Mouse (Mus musculus): ENCODE results near the gene Naa25.
A peak's percentile ranks its signal among the peaks of the same experiment; 100 is the strongest.

Naa25 gene

DNA sequence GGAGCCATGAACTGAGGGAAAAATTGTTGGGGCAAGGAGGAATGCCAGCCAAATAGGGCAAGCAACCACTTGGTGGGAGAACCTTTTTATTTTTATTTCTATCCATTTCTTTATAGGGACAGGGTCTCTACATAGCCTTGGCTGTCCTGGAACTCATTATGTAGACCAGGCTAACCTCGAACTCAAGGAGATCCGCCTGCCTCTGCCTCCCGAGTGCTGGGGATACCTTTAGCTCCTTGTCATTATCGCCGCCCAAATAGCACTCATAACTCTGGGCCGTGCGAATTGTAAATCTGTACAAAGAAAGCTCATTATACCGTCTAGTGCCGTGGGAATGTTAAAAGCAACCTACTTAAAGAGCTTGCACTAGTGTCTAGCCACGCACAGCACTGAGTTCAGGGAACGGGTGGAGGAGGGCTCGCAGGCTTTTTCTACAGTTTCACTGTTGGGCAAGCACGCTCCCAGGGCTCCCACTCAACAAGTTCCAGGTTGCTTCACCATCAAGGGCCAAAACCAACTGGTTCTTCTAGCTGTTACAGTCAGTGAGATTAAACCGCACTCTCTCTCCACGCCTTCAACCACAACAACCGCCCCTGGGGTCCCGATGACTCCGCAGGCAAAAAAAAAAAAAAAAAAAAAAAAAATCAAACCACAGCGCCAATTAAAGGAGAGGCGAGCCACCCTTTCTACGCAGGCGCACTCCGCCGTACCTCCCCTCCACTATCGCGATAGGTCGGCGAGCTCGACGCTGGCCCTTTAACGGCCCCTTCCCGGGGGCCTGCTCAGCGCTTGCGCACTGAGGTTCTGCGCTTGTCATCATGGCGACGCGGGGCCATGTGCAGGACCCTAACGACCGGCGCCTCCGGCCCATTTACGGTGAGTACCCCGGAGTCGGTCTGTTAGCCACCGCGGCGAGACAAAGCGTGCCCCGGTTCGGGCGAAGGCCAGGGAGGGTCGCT, at the start of gene Naa25:
TSS of gene Naa25 (plus strand) at position 750 of the 959 bp plus-strand sequence.
- peak; percentile 97 for DNase-seq

DNA sequence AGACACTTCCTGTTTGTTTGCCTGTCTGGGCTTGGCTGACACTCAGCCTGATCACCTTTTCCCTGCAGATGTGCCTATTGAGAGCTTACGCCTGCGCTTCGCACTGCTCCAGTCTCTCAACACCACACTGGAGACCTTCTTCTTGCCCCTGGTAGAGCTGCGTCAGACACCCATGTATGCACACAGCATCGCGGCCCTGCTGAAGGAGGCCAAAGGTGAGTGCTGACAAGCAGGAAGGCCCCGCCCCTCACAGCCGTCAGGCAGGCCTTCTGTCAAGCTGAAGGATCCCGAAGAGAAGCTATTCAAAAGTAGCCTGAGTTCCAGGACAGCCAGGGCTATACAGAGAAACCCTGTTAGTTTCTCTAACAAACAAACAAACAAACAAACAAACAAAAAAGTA, 38.5 kb upstream of the Naa25 start:
- DNase-seq, result no peak

DNA sequence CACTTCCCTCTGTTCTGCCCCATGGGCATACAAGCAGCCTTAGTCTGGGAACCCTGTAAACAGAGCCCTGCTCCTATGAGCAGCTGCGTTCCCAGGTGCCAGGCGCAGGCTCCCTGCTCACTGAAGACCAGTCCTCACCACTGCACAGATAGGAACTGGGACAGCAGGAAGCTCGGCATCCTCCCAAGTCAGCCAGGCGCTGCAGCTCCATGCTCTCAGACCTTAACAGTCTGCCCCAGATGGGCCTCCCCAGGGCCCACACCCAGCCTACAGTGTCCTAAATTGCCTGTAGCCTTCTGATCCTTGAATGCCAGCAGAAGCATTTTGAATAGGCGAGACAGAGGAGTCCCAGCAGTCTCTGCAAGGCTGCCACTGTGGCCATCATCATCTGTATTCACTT, 36.0 kb upstream of the Naa25 start:
- no peak for DNase-seq

DNA sequence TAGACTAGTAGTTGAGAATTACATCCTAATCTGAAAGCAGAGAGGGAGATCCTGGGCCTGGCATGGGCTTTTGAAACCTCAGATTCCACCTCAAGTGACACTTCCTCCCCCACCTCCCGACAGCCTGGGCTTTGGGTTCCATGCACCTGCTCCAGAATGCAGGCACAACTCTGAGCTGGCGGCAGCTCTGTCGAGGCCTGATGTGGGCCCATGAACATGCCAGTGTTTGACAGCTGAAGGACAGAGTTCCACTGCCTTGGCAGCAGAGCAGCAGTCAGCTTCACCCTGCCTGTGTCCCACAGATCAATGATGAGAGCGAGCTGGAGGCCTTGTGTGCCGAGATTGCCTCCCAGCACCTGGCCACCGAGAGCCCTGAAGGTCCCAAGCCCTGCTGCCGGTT, 34.3 kb upstream of the Naa25 start:
- DNase-seq, result no peak

DNA sequence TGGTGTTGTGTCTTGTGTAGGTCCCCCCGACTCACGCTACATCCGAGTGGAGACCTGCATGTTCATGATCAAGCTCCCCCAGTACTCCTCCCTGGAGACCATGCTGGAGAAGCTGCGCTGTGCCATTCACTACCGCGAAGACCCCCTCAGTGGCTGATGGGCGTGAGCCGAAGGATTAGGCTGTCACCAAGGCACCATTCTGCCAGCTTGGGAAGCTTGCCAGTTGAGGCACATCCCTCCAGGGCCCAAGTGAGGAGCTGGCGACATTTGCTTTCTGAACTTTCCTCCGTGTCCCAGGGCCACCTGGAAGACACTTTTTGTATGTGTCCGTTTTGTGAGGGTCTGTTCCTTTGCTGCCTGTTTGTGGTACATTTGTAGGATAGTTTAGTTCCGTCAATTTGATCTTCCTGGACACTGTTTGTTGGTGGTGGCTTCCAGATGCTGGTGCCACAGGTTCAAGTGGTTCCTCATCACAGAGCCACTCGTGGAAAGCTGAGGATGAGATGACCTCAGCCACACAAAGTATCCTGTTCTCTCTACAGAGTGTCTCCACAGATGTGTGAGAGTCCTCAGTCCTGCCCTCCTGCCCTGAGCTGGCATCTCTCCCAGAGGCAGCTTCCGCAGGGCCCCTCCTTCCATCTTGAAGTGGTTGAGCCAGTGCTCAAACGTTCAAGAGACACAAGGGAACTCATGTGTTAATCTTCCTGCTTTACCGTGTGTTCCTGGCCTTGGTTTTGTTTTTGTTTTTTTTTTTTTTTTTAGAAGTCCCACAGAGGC, 31.1 kb upstream of the Naa25 start:
- no peak for DNase-seq

DNA sequence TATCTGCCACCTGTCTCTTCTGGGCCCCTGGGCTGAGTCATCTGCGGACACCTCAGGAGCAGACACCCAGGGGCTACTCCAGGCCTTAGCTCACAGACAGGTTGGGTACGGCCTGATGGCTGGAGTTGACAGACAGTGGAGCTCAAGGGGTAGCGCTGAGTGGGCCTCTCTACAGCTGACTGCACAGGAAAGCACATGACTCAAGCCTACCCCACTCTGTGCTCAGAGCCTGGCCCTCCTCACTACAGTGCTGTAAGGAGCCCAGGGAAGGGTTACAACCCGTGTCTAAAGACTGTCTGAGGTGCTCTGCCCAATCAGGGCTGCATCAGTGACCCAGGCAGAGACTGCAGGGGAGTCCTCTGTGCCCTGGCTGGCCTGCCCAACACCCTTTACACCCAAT, 30.5 kb upstream of the Naa25 start:
- DNase-seq, result no peak

DNA sequence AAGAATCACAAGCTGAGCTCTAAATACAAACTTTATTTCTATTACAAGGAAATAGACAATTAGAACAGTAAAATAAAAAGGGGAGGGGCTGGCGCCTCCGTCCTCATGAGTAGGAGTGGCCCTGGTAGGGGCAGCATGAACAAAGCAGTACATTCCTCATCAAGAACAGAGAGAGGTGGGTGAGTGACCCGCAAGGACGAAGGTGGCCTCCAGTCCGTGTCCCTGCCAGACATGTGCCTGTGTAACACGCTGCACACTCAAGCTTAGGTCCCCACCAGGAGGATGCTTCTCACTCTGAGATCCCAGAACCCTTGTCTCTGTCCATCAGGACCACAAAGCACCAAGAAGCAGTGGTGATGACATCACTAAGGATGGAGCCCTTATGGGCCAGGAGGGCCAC, 26.0 kb upstream of the Naa25 start:
- DNase-seq, result no peak

DNA sequence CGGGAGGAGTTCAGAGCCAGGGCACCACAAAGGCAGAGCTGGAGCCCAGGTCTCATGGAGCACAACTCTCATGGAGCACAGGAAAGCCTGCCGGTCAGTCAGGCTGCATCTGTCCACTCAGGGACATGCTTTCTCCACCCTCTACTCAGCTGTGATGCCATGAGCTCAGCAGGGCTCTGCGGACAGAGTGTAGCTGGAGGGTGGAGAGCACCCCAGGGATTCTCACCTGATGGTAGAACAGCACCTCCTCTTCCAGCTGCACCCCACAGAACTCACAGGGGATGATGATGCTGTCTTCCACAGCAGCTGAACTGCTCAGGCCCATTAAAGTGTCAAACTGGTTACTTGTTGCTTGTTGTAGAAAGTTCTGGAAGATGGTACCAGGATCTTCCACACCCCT, 22.9 kb upstream of the Naa25 start:
- DNase-seq, result no peak

DNA sequence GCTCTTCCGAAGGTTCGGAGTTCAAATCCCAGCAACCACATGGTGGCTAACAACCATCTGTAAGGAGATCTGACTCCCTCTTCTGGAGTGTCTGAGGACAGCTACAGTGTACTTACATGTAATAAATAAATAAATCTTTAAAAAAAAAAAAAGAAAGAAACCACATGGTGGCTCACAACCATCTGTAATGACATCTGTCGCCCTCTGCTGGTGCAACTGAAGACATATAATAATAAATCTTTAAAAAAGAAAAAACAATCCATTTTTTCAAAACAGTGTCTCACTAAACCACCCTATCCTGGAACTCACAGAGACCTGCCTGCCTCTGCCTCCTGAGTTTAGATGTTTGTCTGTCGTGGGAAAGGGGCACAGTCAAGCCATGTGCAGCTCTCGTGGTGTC, 20.8 kb upstream of the Naa25 start:
- DNase-seq, result peak; percentile 44

DNA sequence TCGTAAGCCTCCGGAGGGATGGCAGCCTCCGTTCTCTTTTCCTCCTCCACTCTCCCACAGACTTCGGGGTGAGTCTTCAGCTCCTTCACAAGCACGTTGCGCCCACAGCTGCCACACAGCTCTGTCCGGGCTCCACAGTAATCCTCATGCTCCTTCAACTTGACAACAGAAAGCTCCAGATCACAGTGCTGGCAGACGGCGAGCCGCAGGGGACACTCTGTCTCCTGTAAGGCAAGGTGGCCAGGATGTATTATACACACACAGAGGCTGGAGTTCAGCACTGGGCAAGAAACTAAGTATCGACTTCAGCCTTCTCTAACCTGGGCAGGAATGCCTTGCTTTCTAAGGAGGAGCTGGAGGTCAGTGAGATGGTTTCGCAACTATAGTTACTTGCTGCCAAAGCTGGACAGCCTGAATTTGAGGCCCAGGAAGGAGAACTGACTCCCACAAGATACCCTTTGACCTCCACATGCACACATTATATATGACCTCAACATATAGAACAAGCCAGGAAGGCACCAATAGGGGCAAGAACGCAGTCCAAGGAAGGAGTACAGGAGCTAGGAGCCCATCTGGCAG, 19.0 kb upstream of the Naa25 start:
- DNase-seq, result no peak

DNA sequence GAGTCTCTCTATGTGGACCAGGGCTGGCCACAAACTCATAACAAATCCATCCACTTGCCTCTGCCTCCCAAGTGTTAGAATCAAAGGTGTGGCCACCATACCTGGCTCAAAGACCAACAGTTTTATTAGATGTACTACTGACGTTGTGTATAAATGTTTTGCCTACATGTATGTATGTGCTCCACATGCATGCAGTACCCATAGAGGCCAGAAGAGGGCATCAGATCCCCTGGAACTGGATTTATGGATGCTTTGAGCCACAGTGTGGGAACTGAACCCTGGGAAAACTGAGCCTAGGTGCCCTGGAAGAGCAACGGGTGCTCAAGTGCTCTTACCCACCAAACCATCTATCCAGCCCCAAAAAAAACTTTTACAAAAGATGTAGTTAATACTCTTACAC, 17.0 kb upstream of the Naa25 start:
- DNase-seq, result no peak

DNA sequence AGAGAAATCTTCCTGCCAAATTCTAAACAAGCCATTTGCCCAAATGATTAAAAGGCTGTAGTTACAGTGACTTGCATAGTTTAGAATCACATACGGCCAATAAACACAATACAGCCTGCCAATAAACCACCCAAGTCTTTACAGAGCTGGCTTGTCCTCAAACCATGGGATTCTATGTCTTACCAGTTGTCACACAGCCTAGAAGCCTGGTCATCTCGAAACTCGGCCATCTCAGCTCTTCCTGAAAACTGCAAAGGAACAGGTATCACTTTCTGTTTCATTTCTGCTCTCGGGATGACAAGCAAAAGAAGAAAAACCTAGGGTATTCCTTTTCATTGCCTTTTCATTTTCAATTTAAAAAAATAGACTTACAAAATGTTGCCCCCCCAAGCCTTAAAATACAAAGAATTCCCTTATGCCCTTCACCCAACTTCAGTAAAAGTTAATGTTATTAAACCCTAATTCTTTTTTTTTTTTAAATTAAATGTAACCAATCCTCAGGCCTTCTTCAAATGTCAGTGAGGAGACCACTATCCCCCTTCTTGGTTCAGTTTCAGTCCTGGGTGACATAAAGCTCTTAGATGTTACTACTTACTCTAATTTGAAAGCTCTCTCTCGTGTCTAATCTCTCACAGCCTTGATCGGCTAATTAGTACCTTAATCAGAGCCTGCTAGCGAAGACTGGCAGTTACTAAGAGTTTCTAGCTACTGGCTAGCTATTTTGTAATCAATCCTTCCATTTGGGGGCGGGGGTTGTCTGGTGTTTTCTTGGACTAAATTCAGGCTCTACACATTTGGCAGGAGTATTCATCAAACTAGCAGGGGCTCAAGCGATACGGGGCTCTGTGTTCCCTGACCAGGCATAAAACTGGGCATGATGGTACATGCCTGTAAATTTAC, 13.6 kb upstream of the Naa25 start:
- DNase-seq, result no peak

DNA sequence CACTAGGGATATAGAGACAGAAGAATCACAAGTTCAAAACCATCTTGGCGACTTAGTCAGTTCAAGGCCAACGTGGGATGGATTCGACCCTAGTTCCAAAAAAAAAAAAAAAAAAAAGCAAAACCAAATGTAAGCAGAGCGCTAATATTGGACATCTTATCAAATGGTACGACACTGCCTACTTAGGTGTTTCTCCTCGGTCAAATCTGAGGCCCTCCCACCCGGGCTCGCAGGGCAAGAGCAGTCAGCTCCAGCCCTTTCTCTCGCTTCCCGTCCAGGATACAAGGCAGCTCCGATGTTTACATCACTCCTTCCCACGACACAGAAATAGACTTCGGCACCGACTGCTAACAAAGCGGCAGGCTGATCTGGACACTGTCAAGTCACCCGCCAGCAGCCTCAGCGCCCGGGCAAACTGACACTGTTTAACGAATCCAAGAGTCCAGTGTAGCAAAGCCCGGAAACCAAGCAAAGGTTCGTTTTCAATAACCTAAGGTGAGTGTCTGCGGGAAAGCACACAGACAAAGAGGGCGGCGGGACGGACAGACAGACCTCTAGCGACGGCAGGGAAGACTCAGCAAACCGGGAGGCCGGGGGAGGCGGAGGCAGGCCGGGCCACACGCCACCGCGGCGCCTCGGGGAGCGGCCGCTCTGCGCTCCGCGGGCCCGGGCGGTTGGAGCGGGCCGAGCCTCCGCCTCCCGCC, 12.8 kb upstream of the Naa25 start:
- no peak for DNase-seq

DNA sequence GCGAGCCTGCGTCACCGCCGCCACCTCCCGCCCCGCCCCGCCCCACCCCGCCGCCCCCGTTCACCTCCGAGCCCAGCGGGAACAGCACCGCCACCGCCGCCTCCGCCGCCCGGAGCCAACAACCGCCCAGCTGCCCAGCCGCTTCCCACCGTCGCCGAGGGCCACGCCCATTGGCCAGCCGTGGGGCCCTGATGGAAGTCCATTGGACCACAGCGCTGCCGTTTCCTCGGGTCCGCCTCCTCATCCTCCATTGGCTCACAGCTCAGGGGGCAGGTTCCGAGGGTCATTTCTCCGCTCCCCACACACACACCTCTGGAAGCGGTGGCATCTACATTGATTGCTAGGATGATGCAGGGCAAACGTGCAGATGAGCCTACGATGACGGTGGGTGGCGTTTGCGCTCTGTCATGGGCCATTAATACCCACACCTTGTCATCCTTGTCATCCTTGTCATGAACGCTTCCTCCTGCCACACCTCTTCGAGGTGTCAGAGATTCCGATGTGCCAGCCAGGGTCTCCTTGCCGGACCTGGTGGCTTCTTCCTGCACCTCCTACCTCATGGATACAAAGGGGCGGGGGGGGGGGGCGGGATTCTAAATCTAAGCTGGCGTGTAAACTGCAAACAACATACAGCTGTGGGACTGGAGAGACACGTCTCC, 12.1 kb upstream of the Naa25 start, which contains the start of gene Trafd1:
TSS of gene Trafd1 (minus strand) at position 172 of the 659 bp plus-strand sequence.
- DNase-seq, result peak; percentile 92

DNA sequence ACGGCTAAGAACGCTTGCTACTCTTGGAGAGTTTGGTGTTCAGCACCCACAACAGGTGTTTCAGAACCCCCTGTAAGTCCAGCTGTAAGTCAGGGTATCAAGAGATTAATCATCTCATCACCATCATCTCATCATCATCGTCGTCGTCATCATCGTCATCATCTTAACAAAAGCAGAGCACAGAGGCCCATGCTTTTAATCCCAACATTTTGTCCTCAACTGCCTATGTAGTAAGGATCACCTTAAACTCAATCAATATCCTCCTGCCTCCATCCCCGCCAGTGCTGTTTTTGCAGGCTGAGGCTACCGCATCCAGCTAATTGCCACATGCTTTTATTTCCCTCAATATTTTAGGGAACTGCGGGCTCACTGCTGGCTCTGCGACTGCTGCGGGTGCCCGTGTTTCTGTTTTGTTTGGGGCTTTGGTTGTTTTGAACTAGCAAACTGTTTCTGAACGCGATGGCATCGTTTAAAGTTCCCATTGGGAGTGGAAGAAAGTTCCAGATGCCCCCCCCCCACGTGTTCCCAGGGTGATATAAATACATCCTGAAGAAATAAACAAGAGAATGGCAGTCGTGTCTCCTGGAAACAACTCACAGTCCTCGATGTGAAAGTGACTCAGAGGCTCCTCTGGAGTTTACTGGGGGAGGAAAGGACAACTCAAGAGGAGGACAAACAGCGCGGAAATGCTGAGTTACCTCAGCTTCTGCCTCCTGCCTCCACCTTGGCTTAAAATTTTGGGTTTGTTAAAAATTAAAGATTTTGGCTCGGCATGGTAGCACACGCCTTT, 11.4 kb upstream of the Naa25 start:
- DNase-seq, result no peak

DNA sequence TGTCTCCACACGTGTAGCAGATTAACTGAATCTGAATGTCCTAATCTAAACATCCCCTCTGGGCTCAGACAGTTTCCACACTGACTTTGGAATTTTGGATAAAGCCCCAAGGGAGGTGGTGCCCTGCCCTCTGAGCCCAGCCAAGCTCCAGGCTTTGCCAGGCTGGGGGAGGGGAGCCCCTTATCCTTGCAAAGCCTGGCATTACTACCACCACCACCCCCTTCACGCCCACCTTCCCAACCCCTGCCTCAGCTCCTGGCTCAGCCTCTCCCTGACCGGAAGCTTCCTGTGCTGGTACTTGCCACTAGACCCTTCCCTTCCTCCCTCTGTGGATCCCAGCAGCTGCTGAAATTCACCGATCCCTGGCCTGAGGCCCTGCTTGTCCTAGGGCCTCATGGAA, 10.6 kb upstream of the Naa25 start:
- no peak for DNase-seq

DNA sequence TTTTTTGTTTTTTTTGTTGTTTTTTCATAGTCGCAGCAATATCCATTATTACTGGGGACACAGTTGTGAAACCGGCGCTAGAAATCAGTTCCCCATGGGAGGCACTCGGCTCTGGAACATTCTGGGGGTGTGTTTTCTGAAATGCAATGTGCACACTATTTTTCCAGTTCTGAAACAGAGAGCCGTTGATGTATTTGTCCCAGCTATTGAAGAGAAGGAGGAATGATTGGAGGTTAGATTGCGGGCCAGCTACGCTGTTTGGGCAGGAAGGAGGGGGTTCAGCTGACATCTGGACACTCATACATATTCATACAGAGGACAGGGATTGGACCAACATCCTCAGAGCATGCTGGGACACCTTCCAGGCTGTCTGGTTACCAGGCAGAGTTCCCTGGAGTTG, 8.6 kb upstream of the Naa25 start:
- no peak for DNase-seq

DNA sequence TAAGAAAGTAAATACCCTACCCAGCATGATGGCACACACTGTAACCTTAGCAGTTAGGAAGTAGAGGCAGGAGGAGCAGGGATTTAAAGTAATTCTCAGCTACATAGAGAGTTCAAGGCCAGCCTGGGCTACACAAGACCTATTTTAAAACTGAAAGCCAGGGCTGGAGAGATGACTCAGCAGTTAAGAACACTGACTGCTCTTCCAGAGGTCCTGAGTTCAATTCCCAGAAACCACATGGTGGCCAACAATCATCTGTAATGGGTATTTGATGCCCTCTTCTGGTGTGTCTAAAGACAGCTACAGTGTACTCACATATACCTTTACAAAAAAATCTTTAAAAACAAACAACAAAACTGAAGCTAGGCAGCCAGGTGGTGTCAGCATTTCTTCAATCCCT, 8.0 kb upstream of the Naa25 start:
- no peak for DNase-seq

DNA sequence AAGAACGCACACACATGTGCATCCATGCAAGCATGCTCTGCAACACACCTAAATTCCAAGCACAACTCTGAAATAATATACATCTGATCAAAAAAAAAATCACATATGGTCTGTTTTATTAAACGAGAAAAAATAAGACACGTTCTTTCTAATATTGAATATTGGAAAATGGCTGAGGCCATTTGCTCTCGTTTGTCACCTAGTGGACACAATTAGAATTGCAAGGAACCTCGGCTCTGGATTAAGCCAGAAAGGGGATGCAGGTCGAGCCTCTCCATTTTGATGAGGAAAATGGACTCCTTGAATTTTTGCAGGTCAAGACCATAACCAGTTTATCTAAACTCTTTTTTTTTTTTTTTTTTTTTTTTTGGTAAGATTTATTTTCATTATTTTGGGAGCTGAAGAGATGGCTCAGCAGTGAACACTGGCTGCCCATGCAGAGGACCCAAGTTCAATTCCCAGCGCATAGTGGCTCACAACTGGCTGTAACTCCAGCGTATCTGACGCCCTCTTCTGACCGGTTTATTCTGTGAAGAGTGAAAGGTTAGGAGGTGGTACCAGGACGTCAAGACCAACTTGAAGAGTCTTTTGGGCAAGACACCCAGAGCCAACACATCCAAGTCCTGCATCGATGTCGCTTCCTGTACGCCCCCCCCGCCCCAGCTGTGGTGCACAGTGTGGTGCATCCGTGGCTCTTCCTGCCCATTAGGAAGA, 4.9 kb upstream of the Naa25 start:
- DNase-seq, result peak; percentile 49

DNA sequence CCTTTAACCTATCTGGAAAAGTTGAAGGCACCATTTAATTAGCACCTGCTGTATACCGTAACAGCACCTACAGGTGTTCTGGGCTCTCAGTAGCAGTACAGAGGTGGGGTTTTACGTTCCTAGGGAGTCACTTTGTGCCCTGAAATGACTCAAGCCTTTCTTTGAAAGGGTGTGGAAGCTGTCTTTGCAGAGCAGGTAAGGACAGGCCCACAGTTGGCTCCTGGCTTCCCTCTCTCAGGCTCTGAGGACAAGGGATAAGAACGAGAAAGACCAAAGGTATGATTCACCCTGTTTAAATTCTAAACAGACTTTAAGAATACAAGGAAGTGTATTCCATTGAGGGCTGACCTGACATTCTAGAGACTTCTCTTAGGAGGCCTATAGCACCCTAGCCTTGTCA, 4.3 kb upstream of the Naa25 start:
- no peak for DNase-seq
